Mouse (Mus musculus): Measurements from ENCODE around the gene Gpc6.

Gpc6 gene

DNA sequence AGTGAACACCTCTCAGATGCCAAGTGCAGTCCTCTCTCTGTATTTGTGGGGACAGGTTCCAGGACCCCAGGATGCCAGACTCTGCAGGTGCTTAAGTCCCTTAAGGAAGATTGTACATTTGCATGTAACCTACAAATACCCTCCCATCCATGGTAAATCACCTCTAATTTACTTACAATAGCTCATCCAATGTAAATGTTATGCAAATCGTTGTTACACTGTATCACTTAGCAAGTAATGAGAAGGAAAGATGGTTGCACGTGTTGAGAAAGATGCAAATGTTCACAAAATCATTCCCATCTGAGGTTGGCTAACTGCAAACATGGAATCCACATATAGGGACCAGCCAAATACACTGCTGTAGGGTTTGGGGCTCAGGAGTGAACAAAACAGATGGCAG is 927.7 kb downstream of the Gpc6 start:
- no peak for DNase-seq (ENCODE audit: low read depth, low spot score)

DNA sequence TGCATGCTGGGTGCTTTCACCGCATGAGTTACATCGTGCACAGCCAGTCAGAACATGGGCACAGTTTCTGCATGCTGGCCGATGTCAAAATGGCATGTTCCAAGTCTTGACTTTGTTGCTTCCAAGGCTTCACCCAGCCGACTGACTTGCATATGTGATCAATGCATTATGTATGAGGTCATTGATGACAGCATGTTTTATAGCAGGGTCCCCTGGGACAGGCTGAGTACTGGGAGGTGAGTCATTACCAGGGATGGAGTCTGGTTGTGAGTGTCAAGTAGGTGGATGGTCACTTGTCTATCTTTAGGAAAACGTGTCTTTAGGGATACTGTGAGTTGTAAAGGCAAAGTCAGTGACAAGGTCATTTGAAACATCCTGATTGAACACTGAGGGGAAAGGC is 929.4 kb downstream of the Gpc6 start:
- DNase-seq (ENCODE audit: low read depth, low spot score), result no peak

DNA sequence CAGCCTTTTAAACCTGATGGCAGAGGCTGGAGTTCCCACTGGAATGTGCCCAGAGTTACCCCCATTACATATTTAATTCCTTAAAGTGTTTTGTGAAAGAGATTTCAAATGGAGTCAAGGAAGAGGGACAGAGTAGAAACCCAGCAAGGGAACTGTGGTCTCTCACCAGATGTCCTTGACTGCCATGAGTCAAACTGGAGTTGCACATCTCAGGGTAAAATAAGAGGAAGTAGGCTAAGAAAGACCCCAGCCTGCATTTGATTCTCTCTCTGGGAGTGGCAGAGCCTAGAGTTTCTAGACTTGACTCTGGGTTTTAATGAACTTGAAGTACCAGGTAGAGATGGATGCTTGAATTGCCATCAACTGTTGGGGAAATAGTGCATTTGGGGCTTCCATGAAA is 946.2 kb downstream of the Gpc6 start:
- no peak for DNase-seq (ENCODE audit: low read depth, low spot score)

DNA sequence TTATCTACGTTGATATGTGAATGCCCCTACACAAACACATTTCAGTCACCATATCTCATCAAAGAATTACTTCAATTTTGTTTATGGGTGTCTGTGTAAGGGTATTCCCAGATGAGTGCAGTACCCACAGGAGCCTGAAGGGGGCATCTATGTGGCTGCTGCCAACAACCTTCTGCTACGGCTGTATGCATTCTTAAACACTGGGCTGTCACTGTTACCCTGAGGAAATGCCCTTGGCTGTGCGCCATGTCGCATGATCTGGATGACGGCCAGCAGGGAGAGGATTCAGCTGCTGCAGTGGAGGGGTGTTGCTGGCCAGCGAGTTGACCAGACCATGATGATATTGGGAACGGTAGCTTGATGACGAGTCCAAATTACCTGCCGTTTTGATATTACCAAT is 954.2 kb downstream of the Gpc6 start:
- no peak for DNase-seq (ENCODE audit: low read depth, low spot score)

DNA sequence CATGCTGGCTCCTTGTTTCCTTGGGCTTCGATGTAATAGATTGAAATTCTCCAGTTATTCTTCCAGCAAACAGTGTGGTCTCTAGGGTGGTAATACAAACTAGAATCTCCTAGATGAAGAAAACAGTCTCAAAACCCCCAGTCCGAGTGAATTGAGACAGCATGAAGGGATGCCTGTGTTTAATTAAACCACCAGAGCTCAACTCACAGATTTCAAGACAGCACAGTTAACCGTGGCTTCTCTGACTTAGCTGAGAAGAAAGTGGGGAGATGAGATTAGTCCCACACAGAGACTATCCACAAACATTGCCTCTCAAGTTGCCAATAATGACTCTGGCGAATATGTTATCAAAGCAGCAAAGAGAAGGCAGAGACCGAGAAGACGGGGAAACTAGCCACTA is 956.0 kb downstream of the Gpc6 start:
- no peak for DNase-seq (ENCODE audit: low read depth, low spot score)

DNA sequence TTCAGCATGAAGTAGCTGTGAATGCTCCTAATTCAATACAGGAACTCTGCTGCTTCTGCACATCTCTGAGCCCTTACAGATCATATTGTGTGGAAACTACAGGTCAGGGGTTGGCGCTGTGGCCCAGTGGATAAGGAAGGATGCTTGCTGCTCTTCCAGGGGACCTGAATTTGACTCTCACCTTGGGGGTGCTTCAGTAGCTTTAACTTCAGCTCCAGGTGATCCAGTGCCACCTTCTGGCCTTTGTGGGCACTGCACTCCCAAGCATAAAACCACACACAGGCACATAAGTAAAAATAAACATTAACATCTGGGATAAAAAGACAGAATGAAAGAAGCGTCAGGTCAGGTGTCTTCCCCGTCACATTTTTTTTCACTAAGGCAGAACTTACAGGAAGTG is 957.1 kb downstream of the Gpc6 start:
- DNase-seq (ENCODE audit: low read depth, low spot score), result no peak

DNA sequence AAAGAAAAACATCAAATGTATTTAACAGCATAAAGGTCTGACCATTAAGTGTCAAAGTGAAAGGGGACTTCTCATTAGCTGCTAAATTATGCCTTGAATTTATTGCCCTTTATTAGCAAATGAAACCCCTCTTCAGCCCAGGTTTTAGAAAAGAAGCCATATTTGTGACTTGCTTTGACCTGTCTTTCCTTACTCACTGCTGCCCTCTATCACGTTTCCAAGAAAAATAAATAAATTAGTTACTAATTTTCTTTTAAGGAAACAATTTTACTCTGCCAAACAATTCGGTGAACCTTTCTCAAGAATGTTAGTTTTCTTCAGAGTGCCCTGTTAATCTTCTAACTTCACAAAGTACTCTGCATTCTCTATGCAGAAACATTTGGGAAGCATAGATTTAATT is 964.5 kb downstream of the Gpc6 start:
- DNase-seq (ENCODE audit: low read depth, low spot score), result no peak

DNA sequence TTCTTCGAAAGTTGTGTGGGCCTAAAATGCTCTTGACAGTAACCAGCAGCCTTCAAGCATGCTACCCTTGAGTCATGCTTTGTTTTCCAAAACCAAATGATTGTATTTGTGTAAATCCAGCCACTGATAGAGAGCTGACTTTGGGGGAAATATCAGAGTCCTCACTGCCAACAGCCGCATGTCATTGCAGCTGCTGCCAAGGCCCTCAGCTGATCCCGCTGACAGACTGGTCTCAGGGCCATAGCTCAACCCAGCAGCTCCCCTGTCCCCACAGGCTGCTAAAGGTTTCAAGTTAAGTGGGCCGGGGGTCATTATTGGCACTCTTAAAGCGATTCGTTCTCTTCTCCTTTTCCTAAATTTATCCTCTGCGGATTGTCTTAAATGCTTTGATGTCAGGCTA is 966.3 kb downstream of the Gpc6 start:
- no peak for DNase-seq (ENCODE audit: low read depth, low spot score)

DNA sequence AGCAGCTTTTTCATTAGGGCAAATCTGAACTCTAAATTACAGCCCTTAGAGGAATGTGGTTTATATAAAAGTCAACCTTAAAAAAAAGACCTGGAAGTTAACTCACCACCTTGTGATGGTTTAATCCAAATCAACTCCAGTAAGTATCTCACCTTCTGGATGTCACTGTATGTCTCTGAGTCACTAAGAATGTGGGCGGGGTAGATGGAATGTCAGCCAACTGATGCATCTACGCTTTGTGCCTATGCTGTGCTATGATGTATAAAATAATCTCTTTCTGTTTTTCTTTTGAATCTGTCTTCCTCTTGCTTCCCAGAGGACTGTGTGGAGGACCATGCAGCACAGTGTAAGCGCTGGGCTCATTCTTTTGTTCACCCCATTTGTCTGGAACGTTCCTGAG is 966.9 kb downstream of the Gpc6 start:
- DNase-seq (ENCODE audit: low read depth, low spot score), result no peak

DNA sequence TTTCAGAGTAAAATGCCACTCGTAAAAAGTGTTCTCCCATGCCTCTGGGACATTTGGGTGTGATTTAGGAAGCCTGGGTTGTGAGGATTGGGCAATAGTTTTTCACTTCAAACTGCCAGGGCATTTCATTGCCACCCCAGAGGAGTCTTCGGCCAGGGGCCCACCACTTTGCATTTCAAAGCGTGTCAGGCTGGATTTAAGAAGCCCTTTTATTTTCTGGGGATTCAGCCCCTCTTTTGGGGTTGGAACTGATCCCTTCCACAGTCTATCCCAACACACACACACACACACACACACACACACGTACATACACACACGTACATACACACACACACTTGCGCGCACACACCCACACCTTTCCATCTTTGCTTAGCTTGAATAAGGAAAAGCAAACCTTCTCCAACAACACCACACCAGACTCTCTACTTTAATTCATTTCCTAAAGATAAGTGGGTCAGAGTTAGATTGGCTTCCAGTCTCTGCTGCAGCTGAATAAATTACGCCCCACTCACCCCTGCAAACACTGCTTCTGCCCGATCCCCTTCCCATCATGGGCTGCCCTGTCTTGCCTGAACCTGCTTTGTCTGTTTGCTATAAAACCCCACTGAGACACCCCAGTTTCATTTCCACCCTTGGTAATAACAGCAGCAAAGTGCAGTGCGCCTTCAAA is 969.9 kb downstream of the Gpc6 start:
- DNase-seq (ENCODE audit: low read depth, low spot score), result no peak

DNA sequence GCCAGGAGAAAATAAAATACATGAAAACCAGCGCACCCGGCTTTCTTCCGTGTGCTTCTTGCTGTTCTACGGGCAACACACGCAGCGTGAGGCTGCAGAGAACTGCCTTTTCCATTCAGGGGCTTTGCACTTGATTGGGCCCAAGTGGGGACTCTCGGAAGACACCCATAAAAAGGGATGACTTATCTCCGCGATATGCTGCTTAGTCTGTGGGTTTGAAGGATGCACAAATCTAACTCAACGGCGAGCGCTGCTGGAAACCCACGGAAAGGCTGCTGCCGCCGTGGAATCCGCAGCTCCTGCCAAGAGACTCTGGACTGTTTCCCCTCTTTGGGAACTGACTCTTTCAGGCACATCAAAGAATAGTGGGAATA is 970.4 kb downstream of the Gpc6 start:
- no peak for DNase-seq (ENCODE audit: low read depth, low spot score)

DNA sequence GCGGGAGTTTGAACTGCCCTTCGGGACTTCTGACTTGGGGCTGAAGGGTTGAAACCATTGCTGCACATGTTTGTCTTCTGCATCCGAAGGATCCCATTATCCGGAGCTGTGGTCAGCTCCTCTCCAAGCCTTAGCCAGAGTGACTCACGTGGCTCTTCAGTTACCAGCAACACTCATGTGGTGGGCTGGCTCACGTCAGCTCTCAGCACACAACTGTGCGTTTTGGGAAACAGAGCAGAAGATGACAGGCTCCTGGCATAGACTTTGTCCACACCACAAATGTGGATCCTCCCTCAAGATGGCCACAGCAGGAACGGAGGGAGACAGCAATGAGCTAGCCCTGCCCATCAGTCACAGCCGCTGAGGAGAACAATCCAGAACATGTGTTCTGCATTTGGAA is 979.2 kb downstream of the Gpc6 start:
- DNase-seq (ENCODE audit: low read depth, low spot score), result no peak

DNA sequence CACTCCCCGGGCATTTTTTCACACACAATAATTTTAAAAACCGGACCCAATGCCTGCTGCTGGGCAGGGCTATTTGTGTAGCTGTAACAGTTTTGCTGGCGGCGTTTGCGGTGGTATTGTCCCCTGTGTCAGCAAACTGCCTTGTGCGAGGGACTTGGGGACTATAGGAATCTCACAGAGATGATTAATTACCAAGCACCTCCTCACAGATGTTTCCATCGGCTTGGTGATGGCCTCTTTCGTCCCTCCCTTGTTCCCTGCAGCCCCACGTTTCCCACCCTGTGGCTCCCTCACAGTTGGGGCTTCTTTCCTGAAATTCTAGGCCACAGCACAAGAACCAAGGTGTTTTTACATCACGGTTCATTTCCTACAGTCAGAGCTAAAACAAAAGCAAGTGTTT is 980.6 kb downstream of the Gpc6 start:
- DNase-seq (ENCODE audit: low read depth, low spot score), result no peak

DNA sequence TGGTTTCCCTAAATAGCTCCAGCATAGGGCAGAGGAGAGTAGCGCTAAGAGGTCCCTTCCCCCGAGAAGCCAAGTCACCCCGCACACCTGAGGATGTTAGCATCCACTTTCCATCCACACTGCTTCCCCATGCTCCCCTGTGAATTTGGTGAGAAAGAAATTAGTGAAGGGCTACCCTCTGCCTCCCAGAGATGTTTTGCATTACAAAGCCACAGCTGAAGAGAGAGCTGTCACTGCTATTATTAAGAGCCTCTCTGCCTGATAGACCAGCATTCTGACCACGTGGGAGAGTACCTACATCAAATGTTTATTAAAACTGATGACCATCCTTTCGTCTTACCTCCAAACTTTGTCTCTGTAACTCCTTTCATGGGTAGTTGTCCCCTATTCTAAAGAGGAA is 981.2 kb downstream of the Gpc6 start:
- no peak for DNase-seq (ENCODE audit: low read depth, low spot score)

DNA sequence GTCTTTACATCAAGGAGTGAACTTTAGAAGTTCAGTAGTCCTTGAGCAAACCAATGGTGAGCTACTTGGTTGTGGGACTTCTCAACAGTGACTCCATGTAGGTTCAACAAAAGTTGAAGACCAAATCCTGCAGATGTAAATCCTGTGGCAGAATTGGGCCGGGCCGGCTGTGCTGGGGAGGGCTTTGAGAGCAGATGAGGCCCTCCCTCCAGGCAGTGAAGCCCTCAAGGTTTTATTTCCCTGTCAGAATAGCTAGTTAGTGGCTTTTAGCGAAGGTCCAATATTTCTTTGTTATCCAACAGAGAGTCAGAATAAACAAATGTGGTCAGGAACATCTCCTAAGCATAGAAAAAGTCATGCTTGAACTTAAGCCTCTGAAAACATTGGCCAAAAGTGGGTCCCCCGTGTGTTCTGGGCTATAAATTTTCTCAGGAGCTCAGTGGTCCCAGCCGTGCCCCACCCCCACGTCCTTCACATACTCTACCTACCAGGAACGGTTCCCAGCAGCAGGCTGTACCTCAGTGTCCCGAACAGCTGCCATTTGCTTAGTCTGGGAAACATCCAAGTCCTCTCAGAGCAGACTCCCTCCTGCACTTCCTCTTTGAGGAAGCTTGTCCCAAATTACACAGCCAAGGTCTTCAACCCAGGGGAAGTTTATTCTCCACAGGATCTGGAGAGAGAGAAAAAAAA is 983.3 kb downstream of the Gpc6 start:
- DNase-seq (ENCODE audit: low read depth, low spot score), result no peak

DNA sequence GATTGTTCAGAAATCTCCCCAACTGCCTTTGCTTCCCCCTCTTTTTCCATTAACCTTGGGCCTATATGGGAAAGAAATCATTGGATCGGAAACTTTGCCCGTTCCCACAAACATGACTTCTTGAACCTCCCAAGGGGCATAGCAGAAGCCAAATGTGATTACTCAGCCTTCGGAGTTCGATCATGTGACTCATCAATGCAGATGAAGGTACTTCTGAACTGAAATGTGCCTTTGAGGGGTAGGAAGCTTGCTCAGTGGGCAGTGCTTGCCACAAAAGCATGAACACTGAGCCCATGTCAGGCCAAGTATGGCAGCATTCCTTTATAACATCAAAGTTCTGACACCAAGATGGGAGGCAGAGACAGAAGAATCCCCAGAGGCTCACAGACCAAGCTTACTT is 983.9 kb downstream of the Gpc6 start:
- DNase-seq (ENCODE audit: low read depth, low spot score), result no peak

DNA sequence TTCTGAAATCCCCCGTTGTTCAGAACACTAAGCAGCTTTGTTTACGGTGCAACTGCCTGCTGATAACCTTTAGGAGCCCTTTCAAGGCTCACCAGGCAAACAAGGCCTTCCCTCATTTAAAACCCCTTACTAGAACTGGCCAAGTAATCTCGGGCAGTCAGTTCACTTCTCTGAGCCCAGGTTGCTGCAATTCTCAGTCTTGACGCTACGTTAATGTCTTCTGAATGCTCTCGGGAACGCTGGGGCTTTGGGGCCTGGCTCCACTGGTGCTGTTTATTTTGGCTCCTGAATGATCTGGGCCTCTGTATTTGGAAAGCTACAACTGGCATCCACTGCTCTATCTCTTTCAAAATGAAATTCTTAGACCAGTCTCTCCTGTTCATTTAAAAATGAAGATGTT is 985.2 kb downstream of the Gpc6 start:
- no peak for DNase-seq (ENCODE audit: low read depth, low spot score)

DNA sequence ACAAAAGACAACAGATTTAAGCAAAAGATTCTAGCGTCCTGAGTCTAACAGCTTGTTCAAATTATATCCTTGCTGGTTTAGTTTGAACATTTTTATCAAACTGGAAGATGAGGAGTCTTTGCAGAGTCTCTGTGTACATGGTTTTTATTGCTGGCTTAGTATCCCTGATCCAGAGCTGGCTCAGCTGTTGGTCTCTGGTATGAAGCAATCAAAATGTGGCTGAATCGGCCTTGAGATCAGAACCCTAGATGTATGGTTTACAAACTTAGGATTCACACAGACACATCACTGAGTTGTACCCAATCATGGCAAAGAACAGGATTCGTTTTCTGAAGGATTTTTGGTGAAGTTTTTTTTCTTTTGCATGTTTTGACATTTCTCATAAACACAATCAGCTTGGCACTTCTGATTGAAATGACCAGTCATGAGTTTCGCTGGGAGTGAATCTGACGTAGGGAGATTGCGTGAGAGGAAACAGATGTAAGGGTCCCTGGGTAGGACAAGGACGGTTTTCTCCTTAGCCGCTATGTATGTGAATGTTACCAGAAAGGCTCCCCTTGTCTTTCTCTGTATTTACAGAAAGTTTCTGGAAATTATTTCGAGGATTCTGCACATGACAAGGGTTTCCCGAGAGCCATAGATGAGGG is 987.6 kb downstream of the Gpc6 start:
- DNase-seq (ENCODE audit: low read depth, low spot score), result no peak

DNA sequence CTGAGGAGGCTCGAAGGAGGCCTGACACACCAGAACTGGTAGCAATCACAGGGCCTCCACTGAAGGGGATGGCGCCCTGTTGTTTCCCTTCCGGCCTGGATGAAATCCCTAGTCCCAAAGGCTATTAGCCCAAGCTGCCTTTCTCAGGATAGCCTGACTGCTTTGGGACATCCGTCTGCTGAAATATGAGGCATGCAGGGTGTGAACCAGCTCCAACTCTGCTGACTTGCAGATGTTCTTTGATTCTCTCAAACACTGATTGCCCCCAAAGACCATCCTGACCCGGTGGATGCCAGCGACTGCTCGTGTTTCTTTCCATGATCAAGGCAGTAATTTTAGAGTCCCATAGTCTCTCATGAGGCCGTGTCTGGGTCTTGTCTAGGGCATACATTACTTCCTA is 991.5 kb downstream of the Gpc6 start:
- DNase-seq (ENCODE audit: low read depth, low spot score), result no peak

DNA sequence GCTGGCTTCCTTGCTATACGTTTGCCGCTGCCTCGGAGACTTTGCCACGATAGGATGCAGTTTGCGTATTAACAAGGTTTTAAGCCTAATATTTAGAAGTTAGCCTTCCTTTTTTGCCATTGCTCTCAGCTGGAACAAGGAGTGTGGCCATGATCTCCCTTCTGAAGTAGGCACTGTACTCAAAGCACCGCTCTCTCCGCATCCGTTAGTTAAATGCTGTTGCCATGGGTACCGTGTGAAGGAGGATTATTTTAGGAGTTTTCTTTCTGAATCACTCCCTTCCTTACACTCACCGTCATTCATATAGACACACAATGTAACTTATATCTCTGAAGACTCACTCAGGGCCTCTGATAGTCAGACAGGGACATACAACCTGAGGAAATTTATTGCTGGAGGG is 993.6 kb downstream of the Gpc6 start:
- DNase-seq (ENCODE audit: low read depth, low spot score), result no peak

DNA sequence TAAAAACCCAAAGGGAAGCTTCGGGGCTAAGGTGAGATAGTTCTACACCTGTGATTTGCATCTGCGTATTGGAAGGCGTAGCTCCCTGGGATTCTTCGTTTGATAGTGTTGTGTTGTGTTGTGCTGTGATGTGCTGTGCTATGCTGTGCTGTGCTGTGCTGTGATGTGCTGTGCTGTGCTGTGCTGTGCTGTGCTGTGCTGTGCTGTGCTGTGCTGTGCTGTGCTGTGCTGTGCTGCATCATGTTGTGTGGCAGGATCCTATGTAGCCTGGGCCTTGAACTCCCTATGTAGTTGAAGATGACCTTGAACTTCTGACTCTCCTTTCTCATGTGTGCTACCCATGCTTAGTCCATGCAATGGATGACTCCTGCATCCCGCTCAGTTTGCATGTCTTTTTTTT is 994.5 kb downstream of the Gpc6 start:
- DNase-seq (ENCODE audit: low read depth, low spot score), result no peak

DNA sequence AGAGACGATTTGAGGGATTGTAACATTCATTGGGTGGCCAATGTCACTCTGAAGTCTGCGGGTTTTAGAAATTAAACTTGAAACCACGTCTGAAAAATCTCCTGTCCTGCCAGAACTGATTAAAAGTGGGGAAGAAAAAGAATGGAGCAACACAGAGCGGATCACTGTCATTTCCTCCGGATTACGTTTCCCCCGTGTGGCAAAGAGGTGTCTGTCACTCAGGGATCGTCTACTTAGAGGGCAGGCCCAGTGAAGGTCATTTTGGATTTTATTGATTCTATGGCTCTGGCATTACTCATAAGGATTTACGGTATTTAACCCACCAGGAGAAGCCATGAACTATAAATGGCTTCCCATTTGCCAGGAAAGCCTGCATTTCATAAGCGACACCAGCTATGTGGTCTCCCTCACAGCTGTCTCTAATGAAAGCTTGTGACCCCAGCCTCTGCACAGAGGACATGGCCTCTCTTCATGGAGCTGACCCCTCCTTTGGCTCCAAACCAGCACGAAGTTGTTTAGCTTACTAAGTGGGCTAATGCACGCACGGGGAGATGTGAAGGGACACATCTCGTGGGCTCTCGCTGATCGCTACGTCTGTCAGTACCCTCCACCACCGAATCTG is 996.4 kb downstream of the Gpc6 start:
- DNase-seq (ENCODE audit: low read depth, low spot score), result no peak

DNA sequence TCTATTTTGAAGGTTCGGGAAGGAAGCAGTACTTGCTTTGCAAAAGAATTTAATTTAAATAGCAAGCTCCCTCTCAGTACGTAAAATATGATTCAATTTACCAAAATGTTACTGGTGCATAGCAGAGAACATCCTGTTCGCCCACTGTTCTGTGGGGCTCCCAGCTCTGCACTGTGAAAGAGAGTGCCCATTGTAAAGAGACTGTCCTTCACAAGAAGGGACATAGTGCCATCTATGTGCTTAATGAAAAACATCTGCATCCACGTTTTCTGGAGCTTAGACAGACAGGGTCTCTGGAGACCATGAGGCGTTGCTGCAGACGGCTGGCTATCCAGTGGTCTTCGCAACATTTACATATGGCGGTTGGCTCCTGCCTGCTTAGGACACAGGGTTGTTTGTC is 998.6 kb downstream of the Gpc6 start:
- no peak for DNase-seq (ENCODE audit: low read depth, low spot score)
